Mouse (Mus musculus) thymus, postnatal 0 days (tissue): ENCODE measurements around the gene Yae1d1. TPM values are rescaled to one million over a fixed set of nuclear protein-coding genes. Genes with fewer than 3 reads are reported as not detected.

Experiments used
- polyA plus RNA-seq: library from polyadenylated mRNA; unstranded; fragments of >200 nt; fragmentation: Nextera tagmentation; extraction: Ambion mirVana; gene quantifications from 2 replicates; pipeline ENCODE4 v1.2.1, GENCODE M21; 2015

The Yae1d1 gene
- polyA plus RNA-seq, 1 experiment from 2014 or later: 57.6 TPM

Other genes with a start within 250 kb of the Yae1d1 start
- gene Cdk13, start 188.3 kb downstream of the Yae1d1 start, polyA plus RNA-seq: 18.5 and 26.6 TPM in 2 replicates
- 84.1 and 85.6 TPM in 2 replicates for gene Rala, start 49.1 kb downstream of the Yae1d1 start, polyA plus RNA-seq